ENCODE assay signal across 20 mouse cellular contexts in the genomic region with DNA sequence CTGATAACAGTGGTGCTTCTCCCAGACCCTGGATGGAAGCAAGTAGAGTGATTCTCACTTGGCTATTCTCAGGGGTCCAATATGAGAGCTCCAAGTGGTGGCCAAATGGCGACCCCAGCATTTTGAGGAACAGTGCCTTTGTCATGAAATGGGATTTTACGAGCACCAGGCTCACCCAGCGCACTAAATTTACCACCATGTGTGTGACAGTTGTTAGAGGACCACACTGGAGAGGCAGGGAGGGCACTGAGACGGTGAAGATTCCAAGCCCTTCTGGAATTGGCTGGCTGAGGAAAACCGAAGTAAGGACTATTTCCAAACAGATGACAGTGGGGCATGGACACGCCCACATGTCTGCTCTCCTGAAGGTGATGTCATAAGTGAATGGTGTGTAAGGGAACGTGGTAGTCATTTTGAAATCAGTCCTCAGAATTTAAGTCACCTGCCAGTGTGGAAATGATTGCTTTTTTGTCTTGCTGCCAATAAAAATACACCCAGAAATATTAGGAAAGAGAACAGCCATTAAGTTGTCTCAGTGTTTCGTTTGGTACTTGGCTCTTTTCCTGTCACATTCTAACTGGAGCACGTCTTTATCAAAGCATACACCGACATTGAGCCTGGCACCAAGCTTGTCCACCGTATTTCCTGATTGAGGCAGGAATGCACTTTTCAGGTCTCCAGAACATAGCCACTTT. TPM values are rescaled to one million over a fixed set of nuclear protein-coding genes. Genes with fewer than 3 reads are reported as not detected.
A peak's percentile ranks its signal among the peaks of the same experiment; 100 is the strongest.
DNase-seq lines count a peak whose midpoint lies in the region; ATAC-seq lines count a peak whose summit lies in the region.
"Had no signal": no experiment of that assay in that cellular context is flagged by ENCODE, and none has a peak within 500 bp of the region (broad histone marks: within the 10 kb centered on the region; RNA-seq: fewer than 3 reads in every experiment).

No protein-coding gene starts in this region.

- no peak for ATAC-seq in CD4-positive, CD25-positive, alpha-beta regulatory T cell, adult 4 months
- ATAC-seq: forebrain, embryonic 15.5 days; inflammation-experienced regulatory T-cells, adult 6 months; midbrain, embryonic 16.5 days; Patski had no signal

- DNase-seq in adrenal gland, postnatal 14 days: peak; percentile 34
- no peak for DNase-seq in adrenal gland, adult 18-20 months (ENCODE audit: low spot score in 2 of 2)
- DNase-seq in lung, adult 18-20 months: peak; percentile 30 to 63
- no peak for DNase-seq in lung, postnatal 14 days
- peak; percentile 76 for DNase-seq in gonadal fat pad, adult 2 months (ENCODE audit: low read depth)
- no peak for DNase-seq in thymus, postnatal 4 days
- DNase-seq: cerebellum, adult 11 months; cerebellum, adult 9-10 months; cerebellum, postnatal 36 days; gastrocnemius, postnatal 36 days; kidney, adult 11 months; kidney, postnatal 14 days; layer of hippocampus, adult 9-11 months; right cerebral cortex, postnatal 25 days; thymus, postnatal 14 days had no signal

RNA-seq across cellular contexts. Expression of gene Tmem39a, which starts 40.6 kb away (rescaled TPM):
- total RNA-seq in adrenal gland, postnatal 14 days (2021): 55.7 and 74.0 TPM in 2 replicates
- total RNA-seq in adrenal gland, adult 18-20 months (2021): 10 to 100 TPM; 71.5 to 78.4 TPM
- polyA plus RNA-seq in gonadal fat pad, adult 2 months (2012; rRNA removed): 120 and 138 TPM in 2 replicates
- polyA plus RNA-seq in CD4-positive, CD25-positive, alpha-beta regulatory T cell, adult 4 months (2017; shearing (Covaris generic)): 10 to 100 TPM; 36.0 to 37.2 TPM

RNA-seq across cellular contexts. Expression of gene Poglut1, which starts 49.1 kb away (rescaled TPM):
- total RNA-seq in adrenal gland, postnatal 14 days (2021): 22.5 and 25.4 TPM in 2 replicates
- 10 to 100 TPM; 27.8 to 29.3 TPM for total RNA-seq in adrenal gland, adult 18-20 months (2021)
- polyA plus RNA-seq in gonadal fat pad, adult 2 months (2012; rRNA removed): 25.4 and 25.5 TPM in 2 replicates
- polyA plus RNA-seq in CD4-positive, CD25-positive, alpha-beta regulatory T cell, adult 4 months (2017; shearing (Covaris generic)): 10 to 100 TPM; 32.1 to 38.5 TPM

Comparison
In these comparisons a context has a peak if more than half of its experiments do, and no peak if none do; other contexts are left out.
1. DNase-seq: peak in adrenal gland, postnatal 14 days (single experiment), lung, adult 18-20 months (2 of 2) and gonadal fat pad, adult 2 months (single experiment); none in adrenal gland, adult 18-20 months (0 of 2), lung, postnatal 14 days (single experiment) and thymus, postnatal 4 days (single experiment).